Mouse (Mus musculus) stomach, embryonic 16.5 days (tissue): ENCODE data around the gene Lrp5. TPM values are rescaled to one million over a fixed set of nuclear protein-coding genes. Genes with fewer than 3 reads are reported as not detected.
"Not testable (repeated sequence)": the region's sequence is repeated elsewhere in the genome, so short reads cannot be mapped to it uniquely, and the experiment has no call there.

Experiments used
- ATAC-seq: fragments of 200-750 bp; cut with Nextera tagmentation; 2 replicates; pipeline ENCODE4 v1.8.0; 2017; ENCODE audit warnings: moderate number of reproducible peaks, moderate TSS enrichment; ENCODE audit not compliant: insufficient read depth, low FRiP score
- H3K27ac ChIP-seq: fragments of 300-500 bp; sonication (generic); 2 replicates; pipeline ENCODE4 v1.5.1; 2014; ENCODE audit warnings: low read length
- H3K27me3 ChIP-seq: fragments of 300-500 bp; sonication (generic); 2 replicates; pipeline ENCODE4 v1.6.1; 2014; ENCODE audit warnings: low read length, control low read depth, mixed read lengths; ENCODE audit not compliant: control insufficient read depth, insufficient read depth
- H3K36me3 ChIP-seq: fragments of 300-500 bp; sonication (generic); 2 replicates; pipeline ENCODE4 v1.6.1; 2014; ENCODE audit warnings: low read length; ENCODE audit not compliant: control insufficient read depth, insufficient read depth
- H3K4me1 ChIP-seq: fragments of 300-500 bp; sonication (generic); 2 replicates; pipeline ENCODE4 v1.6.1; 2014; ENCODE audit warnings: low read length, control low read depth, mixed read lengths; ENCODE audit not compliant: control insufficient read depth, insufficient read depth
- H3K4me2 ChIP-seq: fragments of 300-500 bp; sonication (generic); 2 replicates; pipeline ENCODE4 v1.6.1; 2014; ENCODE audit warnings: low read depth, low read length, mixed read lengths
- H3K4me3 ChIP-seq: fragments of 300-500 bp; sonication (generic); replicated peaks from 2 replicates; pipeline ENCODE4 v1.5.1; 2014; ENCODE audit warnings: mild to moderate bottlenecking, low read length
- H3K9ac ChIP-seq: fragments of 300-500 bp; sonication (generic); 2 replicates; pipeline ENCODE4 v1.6.1; 2014; ENCODE audit warnings: low read length
- H3K9me3 ChIP-seq: fragments of 300-500 bp; sonication (generic); replicated peaks from 2 replicates; pipeline ENCODE4 v1.6.1; 2016; ENCODE audit warnings: low read length, control low read depth; ENCODE audit not compliant: control insufficient read depth
- WGBS: fragments of 180-500 bp; shearing (Covaris S2); extraction: QIAGEN DNeasy Blood & Tissue Kit; methylation state at CpG from one replicate; pipeline ENCODE4 v1.1.7; 2014; 5-methylcytosine and 5-hydroxymethylcytosine counted together
- polyA plus RNA-seq: library from polyadenylated mRNA; unstranded; fragments of >200 nt; fragmentation: Nextera tagmentation; extraction: Ambion mirVana; gene quantifications from 2 replicates; pipeline ENCODE4 v1.2.1, GENCODE M21; 2015

Lrp5 gene
- polyA plus RNA-seq, 1 experiment from 2014 or later, result 5.5 TPM

- Histone ChIP-seq H3K27ac (no peak overlapping the region), H3K4me1 (no peaks in the 10 kb centered on the region), H3K4me3 (no peak overlapping the region), H3K36me3 (peaks cover 47% of the 10 kb centered on the region), H3K27me3 (no peaks in the 10 kb centered on the region), H3K9ac (no peak overlapping the region), H3K4me2 (no peak overlapping the region), H3K9me3 (no peaks in the 10 kb centered on the region)
- no peak for ATAC-seq
- WGBS, result 82% methylated on average over 7 of the region's 7 CpGs
These were observed 92.8 kb downstream of the Lrp5 start for GRCm38 (mm10) chr19:3593379-3594055.

- 96% methylated on average over 4 of the region's 4 CpGs for WGBS
- H3K4me1 ChIP-seq, result no peaks in the 10 kb centered on the region
- no peak overlapping the region for H3K4me3 ChIP-seq
- H3K27me3 ChIP-seq, result no peaks in the 10 kb centered on the region
- no peak overlapping the region for H3K27ac ChIP-seq
- peaks cover 45% of the 10 kb centered on the region for H3K36me3 ChIP-seq
- no peak overlapping the region for H3K9ac ChIP-seq
- H3K9me3 ChIP-seq, result no peaks in the 10 kb centered on the region
- no peak overlapping the region for H3K4me2 ChIP-seq
- no peak for ATAC-seq
These were observed 96.4 kb downstream of the Lrp5 start for GRCm38 (mm10) chr19:3589968-3590367.

- no peak for ATAC-seq
- no peak overlapping the region for H3K9ac ChIP-seq
- no peak overlapping the region for H3K4me3 ChIP-seq
- no peaks in the 10 kb centered on the region for H3K4me1 ChIP-seq
- no peak overlapping the region for H3K27ac ChIP-seq
- H3K36me3 ChIP-seq, result peaks cover 41% of the 10 kb centered on the region
- WGBS, result 87% methylated on average over 5 of the region's 5 CpGs
- no peak overlapping the region for H3K4me2 ChIP-seq
- H3K9me3 ChIP-seq, result no peaks in the 10 kb centered on the region
- H3K27me3 ChIP-seq, result no peaks in the 10 kb centered on the region
These were observed 96.8 kb downstream of the Lrp5 start for GRCm38 (mm10) chr19:3589547-3589946.

- H3K27ac ChIP-seq, H3K4me3 ChIP-seq, H3K9ac ChIP-seq, H3K4me1 ChIP-seq, H3K9me3 ChIP-seq, H3K4me2 ChIP-seq, H3K27me3 ChIP-seq: not testable (repeated sequence)
- peaks cover 38% of the 10 kb centered on the region for H3K36me3 ChIP-seq
- 93% methylated on average over 5 of the region's 5 CpGs for WGBS
- ATAC-seq, result 0 out of 2 replicates have a peak, but pooled peaks have one; percentile 21
These were observed 98.6 kb downstream of the Lrp5 start for GRCm38 (mm10) chr19:3587729-3588128.

- Histone ChIP-seq H3K9me3 (no peaks in the 10 kb centered on the region), H3K27ac (no peak overlapping the region), H3K9ac (no peak overlapping the region), H3K4me3 (no peak overlapping the region), H3K4me2 (no peak overlapping the region), H3K27me3 (no peaks in the 10 kb centered on the region), H3K4me1 (no peaks in the 10 kb centered on the region), H3K36me3 (peaks cover 32% of the 10 kb centered on the region)
- WGBS, result 33% methylated on average over 1 of the region's 1 CpGs
- no peak for ATAC-seq
These were observed 99.8 kb downstream of the Lrp5 start for GRCm38 (mm10) chr19:3586540-3586939.

- Histone ChIP-seq H3K9ac (no peak overlapping the region), H3K27ac (no peak overlapping the region), H3K27me3 (no peaks in the 10 kb centered on the region), H3K36me3 (peaks cover 28% of the 10 kb centered on the region), H3K4me2 (no peak overlapping the region), H3K9me3 (no peaks in the 10 kb centered on the region), H3K4me3 (no peak overlapping the region), H3K4me1 (no peaks in the 10 kb centered on the region)
- 83% methylated on average over 9 of the region's 9 CpGs for WGBS
- ATAC-seq, result no peak
These were observed 100.3 kb downstream of the Lrp5 start for GRCm38 (mm10) chr19:3586026-3586425.

GRCm38 (mm10) chr19:3581326-3581725 is 105.0 kb downstream of the Lrp5 start:
- 0 out of 2 replicates have a peak, but pooled peaks cover 4% of the 10 kb centered on the region for H3K4me1 ChIP-seq
- peaks cover 9% of the 10 kb centered on the region; the same call in 1 of the 2 replicates for H3K36me3 ChIP-seq
- ATAC-seq, result no peak
- H3K4me3 ChIP-seq, result no peak overlapping the region
- 24% methylated on average over 7 of the region's 7 CpGs for WGBS
- H3K27ac ChIP-seq, result no peak overlapping the region
- H3K9me3 ChIP-seq, result no peaks in the 10 kb centered on the region
- H3K9ac ChIP-seq, result no peak overlapping the region
- no peak overlapping the region for H3K4me2 ChIP-seq
- no peaks in the 10 kb centered on the region for H3K27me3 ChIP-seq

GRCm38 (mm10) chr19:3577911-3578290 is 108.5 kb downstream of the Lrp5 start:
- no peak overlapping the region for H3K27ac ChIP-seq

GRCm38 (mm10) chr19:3577265-3577910 is 109.0 kb downstream of the Lrp5 start:
- WGBS, result 75% methylated on average over 4 of the region's 4 CpGs
- H3K9me3 ChIP-seq, result no peaks in the 10 kb centered on the region
- H3K4me3 ChIP-seq, result no peak overlapping the region
- no peak for ATAC-seq
- H3K27ac ChIP-seq, result no peak overlapping the region
- no peaks in the 10 kb centered on the region; the same call in 1 of the 2 replicates for H3K36me3 ChIP-seq
- no peak overlapping the region for H3K4me2 ChIP-seq
- H3K9ac ChIP-seq, result no peak overlapping the region
- H3K4me1 ChIP-seq, result peaks cover 21% of the 10 kb centered on the region
- no peaks in the 10 kb centered on the region for H3K27me3 ChIP-seq

More at GRCm38 (mm10) chr19:3577911-3578290, 108.5 kb downstream of the Lrp5 start:
- Histone ChIP-seq H3K36me3 (no peaks in the 10 kb centered on the region), H3K4me1 (peaks cover 21% of the 10 kb centered on the region), H3K9ac (no peak overlapping the region), H3K27me3 (no peaks in the 10 kb centered on the region), H3K4me2 (no peak overlapping the region), H3K9me3 (no peaks in the 10 kb centered on the region), H3K4me3 (no peak overlapping the region)
- no peak for ATAC-seq
